Mouse (Mus musculus) midbrain, embryonic 11.5 days (tissue): ENCODE measurements at regions not wholly inside any gene's neighbourhood (a gene's known extent, or its start where the extent isn't known, plus 50 kb on each side); places are given as distances from the start of the nearest gene placed in this dataset.

ENCODE experiments used
- ATAC-seq: fragments of 200-750 bp; cut with Nextera tagmentation; 2 replicates; pipeline ENCODE4 v1.8.0; 2017; ENCODE audit warnings: moderate TSS enrichment, moderate library complexity; ENCODE audit not compliant: low FRiP score
- DNase-seq: peaks from one replicate; pipeline ENCODE4 v3.0.0; 2015; ENCODE audit warnings: low spot score; ENCODE audit errors: missing footprints
- H3K27ac ChIP-seq: fragments of 300-500 bp; sonication (generic); 2 replicates; pipeline ENCODE4 v1.5.1; 2014; ENCODE audit warnings: low read depth, low read length
- H3K27me3 ChIP-seq: fragments of 300-500 bp; sonication (generic); 2 replicates; pipeline ENCODE4 v1.6.1; 2014; ENCODE audit warnings: mild to moderate bottlenecking, low read length, moderate library complexity, mixed read lengths; ENCODE audit not compliant: control insufficient read depth, insufficient read depth
- H3K36me3 ChIP-seq: fragments of 300-500 bp; sonication (generic); 2 replicates; pipeline ENCODE4 v1.6.1; 2014; ENCODE audit warnings: mild to moderate bottlenecking, low read length, moderate library complexity, mixed read lengths; ENCODE audit not compliant: control insufficient read depth, insufficient read depth
- H3K4me1 ChIP-seq: fragments of 300-500 bp; sonication (generic); 2 replicates; pipeline ENCODE4 v1.6.1; 2014; ENCODE audit warnings: low read length; ENCODE audit not compliant: control insufficient read depth, insufficient read depth
- H3K4me2 ChIP-seq: fragments of 300-500 bp; sonication (generic); 2 replicates; pipeline ENCODE4 v1.6.1; 2014; ENCODE audit warnings: mild to moderate bottlenecking, moderate library complexity
- H3K4me3 ChIP-seq: fragments of 300-500 bp; sonication (generic); 2 replicates; pipeline ENCODE4 v1.5.1; 2014; ENCODE audit warnings: low read depth, low read length
- H3K9ac ChIP-seq: fragments of 300-500 bp; sonication (generic); 2 replicates; pipeline ENCODE4 v1.6.1; 2014; ENCODE audit warnings: low read length
- H3K9me3 ChIP-seq: fragments of 300-500 bp; sonication (generic); 2 replicates; pipeline ENCODE4 v1.6.1; 2016; ENCODE audit warnings: low read length; ENCODE audit not compliant: control insufficient read depth
- WGBS: fragments of 180-500 bp; shearing (Covaris S2); extraction: QIAGEN DNeasy Blood & Tissue Kit; methylation state at CpG from one replicate; pipeline ENCODE4 v1.1.7; 2014; 5-methylcytosine and 5-hydroxymethylcytosine counted together

GRCm38 (mm10) chr11:34995515-34995914 is 125.5 kb upstream of the Slit3 start:
- no peak overlapping the region for H3K4me3 ChIP-seq
- DNase-seq = no peak
- ATAC-seq = no peak
- no peak overlapping the region for H3K4me2 ChIP-seq
- 77% methylated on average over 4 of the region's 4 CpGs for WGBS
- no peaks in the 10 kb centered on the region for H3K4me1 ChIP-seq
- no peaks in the 10 kb centered on the region for H3K9me3 ChIP-seq
- H3K36me3 ChIP-seq = no peaks in the 10 kb centered on the region
- no peaks in the 10 kb centered on the region for H3K27me3 ChIP-seq
- no peak overlapping the region for H3K9ac ChIP-seq
- H3K27ac ChIP-seq = no peak overlapping the region

GRCm38 (mm10) chr11:34982775-34983457 is 138.1 kb upstream of the Slit3 start:
- WGBS = 78% methylated on average over 5 of the region's 5 CpGs

GRCm38 (mm10) chr11:34980210-34980609 is 140.8 kb upstream of the Slit3 start:
- H3K36me3 ChIP-seq = no peaks in the 10 kb centered on the region
- no peak overlapping the region for H3K4me3 ChIP-seq
- H3K4me2 ChIP-seq = no peak overlapping the region
- no peak overlapping the region for H3K27ac ChIP-seq
- ATAC-seq (no peak), DNase-seq (no peak)
- H3K4me1 ChIP-seq = no peaks in the 10 kb centered on the region
- WGBS = 90% methylated on average over 1 of the region's 1 CpGs
- no peaks in the 10 kb centered on the region for H3K9me3 ChIP-seq
- no peak overlapping the region for H3K9ac ChIP-seq
- no peaks in the 10 kb centered on the region for H3K27me3 ChIP-seq

More at GRCm38 (mm10) chr11:34982775-34983457, 138.1 kb upstream of the Slit3 start:
- no peaks in the 10 kb centered on the region for H3K36me3 ChIP-seq
- H3K9ac ChIP-seq = no peak overlapping the region
- no peak for DNase-seq
- H3K27me3 ChIP-seq = no peaks in the 10 kb centered on the region
- no peak overlapping the region for H3K4me3 ChIP-seq
- H3K9me3 ChIP-seq = no peaks in the 10 kb centered on the region
- no peaks in the 10 kb centered on the region for H3K4me1 ChIP-seq
- ATAC-seq = no peak
- H3K27ac ChIP-seq = no peak overlapping the region
- H3K4me2 ChIP-seq = no peak overlapping the region

GRCm38 (mm10) chr11:34977861-34978260 is 143.2 kb upstream of the Slit3 start:
- Histone ChIP-seq H3K27me3 (no peaks in the 10 kb centered on the region), H3K4me1 (no peaks in the 10 kb centered on the region), H3K4me3 (no peak overlapping the region), H3K27ac (no peak overlapping the region), H3K9ac (no peak overlapping the region), H3K9me3 (no peaks in the 10 kb centered on the region), H3K36me3 (no peaks in the 10 kb centered on the region), H3K4me2 (no peak overlapping the region)
- DNase-seq (no peak), ATAC-seq (no peak)
- 87% methylated on average over 7 of the region's 7 CpGs for WGBS

GRCm38 (mm10) chr11:34975771-34976302 is 142.4 kb upstream of the Spdl1 start:
- Histone ChIP-seq H3K27ac (no peak overlapping the region), H3K4me1 (no peaks in the 10 kb centered on the region), H3K4me3 (no peak overlapping the region), H3K27me3 (no peaks in the 10 kb centered on the region), H3K36me3 (no peaks in the 10 kb centered on the region), H3K9me3 (no peaks in the 10 kb centered on the region), H3K9ac (no peak overlapping the region), H3K4me2 (no peak overlapping the region)
- DNase-seq = no peak
- WGBS = 80% methylated on average over 8 of the region's 8 CpGs
- no peak for ATAC-seq

- H3K4me3 ChIP-seq = no peak overlapping the region
- 65% methylated on average over 1 of the region's 1 CpGs for WGBS
Observed at GRCm38 (mm10) chr11:34973467-34973921, 140.1 kb upstream of the Spdl1 start.

GRCm38 (mm10) chr11:34973012-34973411 is 139.6 kb upstream of the Spdl1 start:
- Histone ChIP-seq H3K36me3 (no peaks in the 10 kb centered on the region), H3K4me3 (no peak overlapping the region), H3K4me2 (no peak overlapping the region), H3K4me1 (no peaks in the 10 kb centered on the region), H3K9me3 (no peaks in the 10 kb centered on the region), H3K27me3 (no peaks in the 10 kb centered on the region), H3K9ac (no peak overlapping the region), H3K27ac (no peak overlapping the region)
- ATAC-seq (no peak), DNase-seq (no peak)
- WGBS = 73% methylated on average over 5 of the region's 5 CpGs

More at GRCm38 (mm10) chr11:34973467-34973921, 140.1 kb upstream of the Spdl1 start:
- H3K27me3 ChIP-seq = no peaks in the 10 kb centered on the region
- H3K4me2 ChIP-seq = no peak overlapping the region
- H3K9me3 ChIP-seq = no peaks in the 10 kb centered on the region
- H3K36me3 ChIP-seq = no peaks in the 10 kb centered on the region
- no peak overlapping the region for H3K27ac ChIP-seq
- H3K4me1 ChIP-seq = no peaks in the 10 kb centered on the region
- ATAC-seq = no peak
- no peak overlapping the region for H3K9ac ChIP-seq
- no peak for DNase-seq

- Histone ChIP-seq H3K4me3 (no peak overlapping the region), H3K27me3 (no peaks in the 10 kb centered on the region), H3K27ac (no peak overlapping the region), H3K9me3 (no peaks in the 10 kb centered on the region), H3K4me1 (no peaks in the 10 kb centered on the region), H3K9ac (no peak overlapping the region), H3K36me3 (no peaks in the 10 kb centered on the region), H3K4me2 (no peak overlapping the region)
- ATAC-seq = no peak
- DNase-seq = no peak
- WGBS = 86% methylated on average over 7 of the region's 7 CpGs
Observed at GRCm38 (mm10) chr11:34959291-34959690, 125.8 kb upstream of the Spdl1 start.

GRCm38 (mm10) chr11:34941486-34942456 is 108.3 kb upstream of the Spdl1 start:
- DNase-seq = no peak
- Histone ChIP-seq H3K4me3 (no peak overlapping the region), H3K4me1 (peaks cover 3% of the 10 kb centered on the region; the same call in 1 of the 2 replicates), H3K9me3 (no peaks in the 10 kb centered on the region), H3K27me3 (no peaks in the 10 kb centered on the region), H3K4me2 (no peak overlapping the region), H3K36me3 (no peaks in the 10 kb centered on the region), H3K27ac (no peak overlapping the region), H3K9ac (no peak overlapping the region)
- ATAC-seq = peak; percentile 73
- 66% methylated on average over 4 of the region's 4 CpGs for WGBS
